Mouse (Mus musculus): ENCODE data around the gene Sppl2b. TPM values are rescaled to one million over a fixed set of nuclear protein-coding genes. Genes with fewer than 3 reads are reported as not detected.
A peak's percentile ranks its signal among the peaks of the same experiment; 100 is the strongest.

The Sppl2b gene
- total RNA-seq, 1 experiment from 2014 or later = 48.5 TPM

- DNase-seq = no peak
Observed at GRCm38 (mm10) chr10:80845055-80845693, 9.9 kb upstream of the Sppl2b start.

- no peak for DNase-seq
Observed at GRCm38 (mm10) chr10:80845732-80846131, 9.3 kb upstream of the Sppl2b start.

GRCm38 (mm10) chr10:80848571-80848970, 6.5 kb upstream of the Sppl2b start:
- peak; percentile 42 for DNase-seq

GRCm38 (mm10) chr10:80855749-80856073, 636 bp downstream of the Sppl2b start:
- no peak for DNase-seq

- DNase-seq = no peak
Observed at GRCm38 (mm10) chr10:80856267-80856666, 1.2 kb downstream of the Sppl2b start.

- no peak for DNase-seq
Observed at GRCm38 (mm10) chr10:80856908-80857307, 1.8 kb downstream of the Sppl2b start.

GRCm38 (mm10) chr10:80857386-80857785, 2.3 kb downstream of the Sppl2b start:
- no peak for DNase-seq

GRCm38 (mm10) chr10:80857848-80858247, 2.8 kb downstream of the Sppl2b start:
- no peak for DNase-seq

- DNase-seq = no peak
Observed at GRCm38 (mm10) chr10:80858350-80858935, 3.4 kb downstream of the Sppl2b start.

- no peak for DNase-seq
Observed at GRCm38 (mm10) chr10:80862305-80862704, 7.2 kb downstream of the Sppl2b start.

- DNase-seq = no peak
Observed at GRCm38 (mm10) chr10:80864446-80864845, 9.4 kb downstream of the Sppl2b start.

GRCm38 (mm10) chr10:80870993-80871392, 15.9 kb downstream of the Sppl2b start:
- DNase-seq = no peak

- DNase-seq = no peak
Observed at GRCm38 (mm10) chr10:80871581-80871980, 16.5 kb downstream of the Sppl2b start, which contains the start of gene Tmprss9. Gene Tmprss9 (plus strand): TSS chr10:80871848.

- no peak for DNase-seq
Observed at GRCm38 (mm10) chr10:80874035-80874434, 19.0 kb downstream of the Sppl2b start.

GRCm38 (mm10) chr10:80876028-80876427, 21.0 kb downstream of the Sppl2b start:
- peak; percentile 47 for DNase-seq

- no peak for DNase-seq
Observed at GRCm38 (mm10) chr10:80876594-80876993, 21.5 kb downstream of the Sppl2b start.

GRCm38 (mm10) chr10:80880131-80880641, 25.1 kb downstream of the Sppl2b start:
- peak; percentile 75 for DNase-seq

GRCm38 (mm10) chr10:80880901-80881300, 25.8 kb downstream of the Sppl2b start:
- DNase-seq = no peak

GRCm38 (mm10) chr10:80881301-80881700, 26.2 kb downstream of the Sppl2b start:
- peak; percentile 79 for DNase-seq

GRCm38 (mm10) chr10:80887181-80887580, 32.1 kb downstream of the Sppl2b start:
- peak; percentile 85 for DNase-seq

- DNase-seq = no peak
Observed at GRCm38 (mm10) chr10:80895100-80895499, 40.0 kb downstream of the Sppl2b start.

- DNase-seq = no peak
Observed at GRCm38 (mm10) chr10:80895697-80896096, 40.6 kb downstream of the Sppl2b start.

GRCm38 (mm10) chr10:80896581-80897485, 41.8 kb downstream of the Sppl2b start:
- DNase-seq = no peak

All from adrenal gland, postnatal 25 days (tissue).